Mouse (Mus musculus): ENCODE data around the gene Fam189a1. TPM values are rescaled to one million over a fixed set of nuclear protein-coding genes. Genes with fewer than 3 reads are reported as not detected.

The Fam189a1 gene
- polyA plus RNA-seq, 1 experiment from 2014 or later = 0.74 TPM

DNA sequence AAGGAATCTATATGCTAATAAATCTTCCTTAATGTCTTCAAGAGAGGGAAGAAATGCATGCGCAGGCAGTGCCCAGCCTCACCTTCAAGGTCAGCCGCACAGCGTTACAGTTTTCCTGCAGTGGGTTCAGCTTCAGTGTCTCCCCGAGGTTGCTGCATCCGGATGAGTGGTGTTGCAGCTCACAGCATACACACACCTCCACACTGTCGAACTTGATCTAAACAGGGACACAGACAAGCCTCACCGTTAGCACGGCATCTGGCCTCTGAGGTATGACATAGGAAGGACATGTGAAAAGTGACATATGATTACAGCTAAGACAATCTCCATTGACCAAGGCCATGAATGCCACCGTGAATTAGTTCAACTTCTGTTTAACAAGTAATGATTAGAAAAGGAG, 336.7 kb downstream of the Fam189a1 start:
- Histone ChIP-seq H3K4me1 (replicated peaks; ENCODE audit: insufficient read depth, low read length) (no peaks in the 10 kb centered on the region), H3K4me2 (ENCODE audit: low read length) (no peak overlapping the region), H3K4me3 (replicated peaks; ENCODE audit: low read depth, low read length) (no peak overlapping the region), H3K9me3 (replicated peaks; ENCODE audit: low read length) (no peaks in the 10 kb centered on the region), H3K27me3 (ENCODE audit: insufficient read depth, low read length) (no peaks in the 10 kb centered on the region), H3K27ac (no peak overlapping the region), H3K36me3 (ENCODE audit: insufficient read depth, low read length) (no peaks in the 10 kb centered on the region), H3K9ac (ENCODE audit: low read depth, low read length) (no peak overlapping the region)
- no peak for ATAC-seq (replicated peaks; ENCODE audit: low FRiP score, low read depth)
- no peak for TF ChIP-seq CTCF (IDR thresholded peaks at IDR 0.05; ENCODE audit: low read depth)
- WGBS = 44% methylated on average over 9 of the region's 9 CpGs
- no peak for DNase-seq (ENCODE audit: low spot score)

DNA sequence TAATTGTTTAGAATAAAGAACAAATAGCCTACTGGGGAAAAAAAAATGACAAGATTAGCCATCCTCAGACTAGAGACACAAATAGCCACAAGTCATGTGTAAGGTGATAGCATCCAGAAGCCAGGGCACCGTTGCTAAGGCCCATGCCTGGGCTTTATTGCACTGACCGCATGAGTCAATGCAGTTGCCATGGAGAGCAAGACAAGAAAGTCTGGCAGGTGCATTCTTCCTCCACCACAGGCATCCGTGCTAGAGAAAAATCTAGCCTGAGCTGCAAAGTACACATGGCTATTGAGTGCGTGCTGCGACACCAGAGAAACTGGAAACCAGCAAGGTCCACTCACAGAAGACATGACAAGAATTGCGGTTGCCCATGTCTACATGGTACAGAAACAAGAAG, 347.5 kb downstream of the Fam189a1 start:
- Histone ChIP-seq H3K9ac (ENCODE audit: low read depth, low read length) (no peak overlapping the region), H3K27me3 (ENCODE audit: insufficient read depth, low read length) (no peaks in the 10 kb centered on the region), H3K4me3 (replicated peaks; ENCODE audit: low read depth, low read length) (no peak overlapping the region), H3K4me2 (ENCODE audit: low read length) (no peak overlapping the region), H3K4me1 (replicated peaks; ENCODE audit: insufficient read depth, low read length) (no peaks in the 10 kb centered on the region), H3K9me3 (replicated peaks; ENCODE audit: low read length) (no peaks in the 10 kb centered on the region), H3K36me3 (ENCODE audit: insufficient read depth, low read length) (no peaks in the 10 kb centered on the region), H3K27ac (no peak overlapping the region)
- no peak for ATAC-seq (replicated peaks; ENCODE audit: low FRiP score, low read depth)
- WGBS = 75% methylated on average over 6 of the region's 6 CpGs
- DNase-seq (ENCODE audit: low spot score) = no peak
- no peak for TF ChIP-seq CTCF (IDR thresholded peaks at IDR 0.05; ENCODE audit: low read depth)

DNA sequence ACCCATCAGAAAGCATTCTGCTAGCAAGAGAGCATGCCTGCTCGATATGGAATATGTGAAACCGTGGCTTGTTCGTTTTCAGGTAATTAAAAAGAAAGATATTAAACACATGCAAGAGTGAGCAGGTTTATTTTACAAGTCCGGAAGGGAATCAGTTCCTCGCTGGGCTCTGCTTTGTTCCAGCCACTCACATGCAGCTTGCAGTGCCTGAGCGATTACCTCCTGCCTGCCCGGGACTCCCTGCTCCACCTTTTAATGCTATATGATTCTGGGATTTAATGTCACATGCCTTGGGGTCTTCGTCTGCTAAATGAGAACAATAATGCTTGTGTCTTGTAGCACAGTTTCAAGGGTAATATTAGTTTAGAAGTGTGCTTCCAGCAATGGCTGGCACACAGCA, 351.3 kb downstream of the Fam189a1 start:
- H3K4me2 ChIP-seq (ENCODE audit: low read length) = no peak overlapping the region
- H3K4me1 ChIP-seq (replicated peaks; ENCODE audit: insufficient read depth, low read length) = no peaks in the 10 kb centered on the region
- 45% methylated on average over 8 of the region's 8 CpGs for whole genome bisulfite sequencing
- no peaks in the 10 kb centered on the region for H3K27me3 ChIP-seq (ENCODE audit: insufficient read depth, low read length)
- H3K4me3 ChIP-seq (replicated peaks; ENCODE audit: low read depth, low read length) = no peak overlapping the region
- no peak overlapping the region for H3K9ac ChIP-seq (ENCODE audit: low read depth, low read length)
- no peaks in the 10 kb centered on the region for H3K36me3 ChIP-seq (ENCODE audit: insufficient read depth, low read length)
- DNase-seq (ENCODE audit: low spot score) (no peak), ATAC-seq (replicated peaks; ENCODE audit: low FRiP score, low read depth) (no peak)
- no peaks in the 10 kb centered on the region for H3K9me3 ChIP-seq (replicated peaks; ENCODE audit: low read length)
- no peak for TF ChIP-seq CTCF (IDR thresholded peaks at IDR 0.05; ENCODE audit: low read depth)
- H3K27ac ChIP-seq = no peak overlapping the region

DNA sequence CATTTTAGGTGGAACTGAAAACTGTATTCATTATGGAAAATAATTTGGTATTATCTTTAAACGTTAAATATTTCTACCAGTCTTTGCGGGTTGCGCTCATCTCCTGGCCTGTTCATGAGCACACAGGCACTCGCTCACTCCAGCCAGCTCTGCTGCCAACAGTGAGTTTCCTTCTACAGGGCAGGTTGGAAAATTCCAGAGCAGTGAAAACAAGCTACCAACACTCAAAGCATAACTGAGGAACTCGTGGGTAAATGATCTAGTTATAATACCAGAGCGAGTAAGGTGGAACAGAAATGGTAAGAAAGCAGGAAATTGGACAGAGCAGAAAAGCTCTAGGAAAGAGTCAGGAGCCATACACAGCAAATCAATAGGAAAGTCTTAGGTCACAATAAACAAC, 360.8 kb downstream of the Fam189a1 start:
- DNase-seq (ENCODE audit: low spot score) = no peak
- no peaks in the 10 kb centered on the region for H3K9me3 ChIP-seq (replicated peaks; ENCODE audit: low read length)
- H3K36me3 ChIP-seq (ENCODE audit: insufficient read depth, low read length) = no peaks in the 10 kb centered on the region
- H3K4me1 ChIP-seq (replicated peaks; ENCODE audit: insufficient read depth, low read length) = no peaks in the 10 kb centered on the region
- 81% methylated on average over 6 of the region's 6 CpGs for WGBS
- no peak for ATAC-seq (replicated peaks; ENCODE audit: low FRiP score, low read depth)
- H3K9ac ChIP-seq (ENCODE audit: low read depth, low read length) = no peak overlapping the region
- no peak for TF ChIP-seq CTCF (IDR thresholded peaks at IDR 0.05; ENCODE audit: low read depth)
- no peak overlapping the region for H3K4me3 ChIP-seq (replicated peaks; ENCODE audit: low read depth, low read length)
- no peak overlapping the region for H3K27ac ChIP-seq
- H3K4me2 ChIP-seq (ENCODE audit: low read length) = no peak overlapping the region
- H3K27me3 ChIP-seq (ENCODE audit: insufficient read depth, low read length) = no peaks in the 10 kb centered on the region

DNA sequence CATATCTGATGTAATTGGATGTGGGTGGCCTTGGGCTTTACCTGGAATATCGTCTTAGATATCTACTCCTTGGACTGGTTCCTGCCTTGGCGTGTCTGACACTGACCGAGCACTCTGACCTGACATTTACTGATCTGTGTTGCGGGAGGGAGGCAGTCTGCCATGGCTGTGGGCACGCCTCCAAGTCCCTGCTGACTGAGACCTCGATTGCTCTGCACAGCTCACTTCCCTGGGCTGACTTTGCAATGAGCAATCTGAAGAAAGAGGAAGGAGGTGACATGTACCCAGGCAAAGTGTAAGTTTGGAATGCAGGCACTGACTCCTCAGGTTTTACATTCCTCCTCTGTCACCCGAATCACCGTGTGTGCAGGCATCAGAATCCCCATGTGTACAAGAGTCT, 364.3 kb downstream of the Fam189a1 start:
- no peak for TF ChIP-seq CTCF (IDR thresholded peaks at IDR 0.05; ENCODE audit: low read depth)
- DNase-seq (ENCODE audit: low spot score) (no peak), ATAC-seq (replicated peaks; ENCODE audit: low FRiP score, low read depth) (no peak)
- no peak overlapping the region for H3K4me3 ChIP-seq (replicated peaks; ENCODE audit: low read depth, low read length)
- H3K27me3 ChIP-seq (ENCODE audit: insufficient read depth, low read length) = no peaks in the 10 kb centered on the region
- no peak overlapping the region for H3K4me2 ChIP-seq (ENCODE audit: low read length)
- 43% methylated on average over 8 of the region's 8 CpGs for WGBS
- no peaks in the 10 kb centered on the region for H3K9me3 ChIP-seq (replicated peaks; ENCODE audit: low read length)
- no peaks in the 10 kb centered on the region for H3K4me1 ChIP-seq (replicated peaks; ENCODE audit: insufficient read depth, low read length)
- H3K36me3 ChIP-seq (ENCODE audit: insufficient read depth, low read length) = no peaks in the 10 kb centered on the region
- no peak overlapping the region for H3K9ac ChIP-seq (ENCODE audit: low read depth, low read length)
- no peak overlapping the region for H3K27ac ChIP-seq

DNA sequence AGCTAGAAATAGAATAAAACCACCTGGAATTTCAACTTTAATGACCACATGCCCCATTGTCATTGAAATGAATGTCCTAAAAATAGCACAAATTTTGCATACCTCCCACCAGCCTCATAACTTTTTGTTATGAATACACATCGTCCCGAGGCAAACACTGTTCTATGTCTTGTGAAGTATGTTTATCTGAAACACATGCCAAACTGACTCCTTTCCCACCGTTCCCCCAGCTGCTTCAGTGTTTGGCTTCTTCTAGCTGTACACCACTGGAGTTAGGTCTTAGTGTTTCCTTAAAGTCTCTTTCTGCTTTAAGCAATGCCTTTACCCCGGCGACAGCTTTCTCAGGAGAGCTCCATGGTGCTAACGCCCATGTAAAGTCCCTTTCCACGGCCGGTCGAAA, 365.2 kb downstream of the Fam189a1 start:
- Histone ChIP-seq H3K9me3 (replicated peaks; ENCODE audit: low read length) (no peaks in the 10 kb centered on the region), H3K4me2 (ENCODE audit: low read length) (no peak overlapping the region), H3K36me3 (ENCODE audit: insufficient read depth, low read length) (no peaks in the 10 kb centered on the region), H3K4me3 (replicated peaks; ENCODE audit: low read depth, low read length) (no peak overlapping the region), H3K4me1 (replicated peaks; ENCODE audit: insufficient read depth, low read length) (no peaks in the 10 kb centered on the region), H3K9ac (ENCODE audit: low read depth, low read length) (no peak overlapping the region), H3K27me3 (ENCODE audit: insufficient read depth, low read length) (no peaks in the 10 kb centered on the region), H3K27ac (no peak overlapping the region)
- ATAC-seq (replicated peaks; ENCODE audit: low FRiP score, low read depth) (no peak), DNase-seq (ENCODE audit: low spot score) (no peak)
- no peak for TF ChIP-seq CTCF (IDR thresholded peaks at IDR 0.05; ENCODE audit: low read depth)
- 78% methylated on average over 9 of the region's 9 CpGs for WGBS

DNA sequence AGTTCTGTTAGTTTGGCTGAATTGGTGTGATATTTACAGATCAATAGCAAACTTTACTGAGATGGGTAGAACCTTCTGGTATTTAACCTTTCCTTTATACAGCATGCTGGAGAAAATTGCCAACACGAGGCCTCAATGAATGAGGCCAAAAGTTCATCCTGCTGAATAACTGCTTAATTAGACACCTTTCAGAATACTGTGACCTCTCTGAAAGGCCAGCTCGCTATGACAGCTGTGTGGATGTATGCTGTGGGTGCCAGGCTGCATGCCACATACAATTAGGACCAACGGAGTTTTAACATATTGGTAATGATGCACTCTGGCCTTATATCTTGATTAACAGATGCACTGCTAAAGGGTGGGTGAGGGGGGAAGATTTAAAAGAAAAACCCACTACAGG, 371.3 kb downstream of the Fam189a1 start:
- Histone ChIP-seq H3K9ac (ENCODE audit: low read depth, low read length) (no peak overlapping the region), H3K9me3 (replicated peaks; ENCODE audit: low read length) (no peaks in the 10 kb centered on the region), H3K4me2 (ENCODE audit: low read length) (no peak overlapping the region), H3K36me3 (ENCODE audit: insufficient read depth, low read length) (no peaks in the 10 kb centered on the region), H3K4me3 (replicated peaks; ENCODE audit: low read depth, low read length) (no peak overlapping the region), H3K27me3 (ENCODE audit: insufficient read depth, low read length) (no peaks in the 10 kb centered on the region), H3K4me1 (replicated peaks; ENCODE audit: insufficient read depth, low read length) (no peaks in the 10 kb centered on the region), H3K27ac (no peak overlapping the region)
- 64% methylated on average over 3 of the region's 3 CpGs for WGBS
- no peak for DNase-seq (ENCODE audit: low spot score)
- TF ChIP-seq CTCF (IDR thresholded peaks at IDR 0.05; ENCODE audit: low read depth) = no peak
- ATAC-seq (replicated peaks; ENCODE audit: low FRiP score, low read depth) = no peak

Data from kidney, postnatal 0 days (tissue).